Mouse (Mus musculus) neural tube, embryonic 11.5 days (tissue): Measurements from ENCODE around the gene Arhgef10l. TPM values are rescaled to one million over a fixed set of nuclear protein-coding genes. Genes with fewer than 3 reads are reported as not detected.

Source experiments
- ATAC-seq: fragments of 200-750 bp; cut with Nextera tagmentation; 2 replicates; pipeline ENCODE4 v1.8.0; 2017; ENCODE audit warnings: moderate number of reproducible peaks, mild to moderate bottlenecking, moderate TSS enrichment, moderate library complexity; ENCODE audit not compliant: insufficient read depth, low FRiP score, low TSS enrichment
- DNase-seq: peaks from one replicate; pipeline ENCODE4 v3.0.0-alpha.2; 2015; ENCODE audit warnings: low spot score
- H3K27ac ChIP-seq: fragments of 300-500 bp; sonication (generic); 2 replicates; pipeline ENCODE4 v1.5.1; 2014; ENCODE audit warnings: low read depth, mild to moderate bottlenecking, low read length
- H3K27me3 ChIP-seq: fragments of 300-500 bp; sonication (generic); 2 replicates; pipeline ENCODE4 v1.6.1; 2014; ENCODE audit warnings: mild to moderate bottlenecking, low read length, mixed read lengths; ENCODE audit not compliant: control insufficient read depth, insufficient read depth
- H3K36me3 ChIP-seq: fragments of 300-500 bp; sonication (generic); 2 replicates; pipeline ENCODE4 v1.6.1; 2014; ENCODE audit warnings: mild to moderate bottlenecking, low read length, moderate library complexity, mixed read lengths; ENCODE audit not compliant: control insufficient read depth, insufficient read depth
- H3K4me1 ChIP-seq: fragments of 300-500 bp; sonication (generic); 2 replicates; pipeline ENCODE4 v1.6.1; 2014; ENCODE audit warnings: low read length, mixed read lengths; ENCODE audit not compliant: control insufficient read depth, insufficient read depth
- H3K4me2 ChIP-seq: fragments of 300-500 bp; sonication (generic); 2 replicates; pipeline ENCODE4 v1.6.1; 2014; ENCODE audit warnings: low read depth, mild to moderate bottlenecking, moderate library complexity
- H3K4me3 ChIP-seq: fragments of 300-500 bp; sonication (generic); 2 replicates; pipeline ENCODE4 v1.5.1; 2014; ENCODE audit warnings: low read depth, low read length
- H3K9ac ChIP-seq: fragments of 300-500 bp; sonication (generic); 2 replicates; pipeline ENCODE4 v1.6.1; 2014; ENCODE audit warnings: mild to moderate bottlenecking, low read length
- H3K9me3 ChIP-seq: fragments of 300-500 bp; sonication (generic); 2 replicates; pipeline ENCODE4 v1.6.1; 2016; ENCODE audit warnings: low read length; ENCODE audit not compliant: control insufficient read depth
- WGBS: fragments of 180-500 bp; shearing (Covaris S2); extraction: QIAGEN DNeasy Blood & Tissue Kit; methylation state at CpG from one replicate; pipeline ENCODE4 v1.1.7; 2014; 5-methylcytosine and 5-hydroxymethylcytosine counted together
- polyA plus RNA-seq: library from polyadenylated mRNA; unstranded; fragments of >200 nt; fragmentation: Nextera tagmentation; extraction: Ambion mirVana; gene quantifications from 2 replicates; pipeline ENCODE4 v1.2.1, GENCODE M21; 2014

The Arhgef10l gene
- polyA plus RNA-seq, 1 experiment from 2014 or later: 25.3 TPM

GRCm38 (mm10) chr4:140654798-140655197, 11.0 kb downstream of the Arhgef10l start:
- H3K4me2 ChIP-seq: no peak overlapping the region
- ATAC-seq (no peak), DNase-seq (no peak)
- no peaks in the 10 kb centered on the region for H3K27me3 ChIP-seq
- no peak overlapping the region for H3K4me3 ChIP-seq
- peaks cover 18% of the 10 kb centered on the region for H3K4me1 ChIP-seq
- no peaks in the 10 kb centered on the region for H3K9me3 ChIP-seq
- no peak overlapping the region for H3K9ac ChIP-seq
- H3K36me3 ChIP-seq: no peaks in the 10 kb centered on the region
- WGBS: 82% methylated on average over 7 of the region's 8 CpGs
- H3K27ac ChIP-seq: no peak overlapping the region

DNA sequence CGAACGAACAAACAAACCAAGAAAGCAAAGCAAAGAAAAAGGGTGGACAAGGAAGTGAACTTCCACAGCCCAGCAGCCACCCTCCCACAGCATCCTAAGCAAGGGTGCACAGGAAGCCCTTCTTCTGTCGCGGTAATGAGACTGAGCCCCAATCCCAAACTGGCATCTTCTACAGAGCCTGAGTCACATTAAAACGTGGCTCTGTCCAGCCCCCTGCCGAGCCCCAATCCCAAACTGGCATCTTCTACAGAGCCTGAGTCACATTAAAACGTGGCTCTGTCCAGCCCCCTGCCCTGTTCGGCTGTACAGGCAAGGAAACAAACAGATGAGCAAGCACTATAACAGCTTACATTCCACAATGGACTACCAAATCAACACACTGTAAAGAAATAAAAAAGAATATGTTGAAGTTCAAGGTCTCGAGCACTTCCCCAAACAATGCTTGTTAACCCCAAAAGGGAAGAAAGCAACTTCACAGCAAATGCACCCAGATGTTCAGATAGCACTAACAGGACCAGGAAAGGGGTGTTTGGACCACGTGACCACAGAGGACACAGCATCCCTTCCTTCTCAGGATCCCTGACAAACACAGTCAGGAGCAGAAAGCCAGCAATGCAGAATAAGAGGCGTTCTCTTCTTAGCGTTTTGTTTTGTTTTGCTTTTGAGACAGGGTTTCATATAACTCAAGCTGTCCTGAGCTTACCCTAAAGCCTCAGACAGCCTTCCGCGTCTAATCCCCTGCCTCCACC, 11.8 kb downstream of the Arhgef10l start:
- Histone ChIP-seq H3K4me3 (no peak overlapping the region), H3K9me3 (no peaks in the 10 kb centered on the region), H3K4me1 (peaks cover 19% of the 10 kb centered on the region), H3K4me2 (no peak overlapping the region), H3K36me3 (no peaks in the 10 kb centered on the region), H3K9ac (no peak overlapping the region), H3K27me3 (no peaks in the 10 kb centered on the region), H3K27ac (no peak overlapping the region)
- WGBS: 56% methylated on average over 14 of the region's 14 CpGs
- DNase-seq: no peak
- ATAC-seq: no peak

DNA sequence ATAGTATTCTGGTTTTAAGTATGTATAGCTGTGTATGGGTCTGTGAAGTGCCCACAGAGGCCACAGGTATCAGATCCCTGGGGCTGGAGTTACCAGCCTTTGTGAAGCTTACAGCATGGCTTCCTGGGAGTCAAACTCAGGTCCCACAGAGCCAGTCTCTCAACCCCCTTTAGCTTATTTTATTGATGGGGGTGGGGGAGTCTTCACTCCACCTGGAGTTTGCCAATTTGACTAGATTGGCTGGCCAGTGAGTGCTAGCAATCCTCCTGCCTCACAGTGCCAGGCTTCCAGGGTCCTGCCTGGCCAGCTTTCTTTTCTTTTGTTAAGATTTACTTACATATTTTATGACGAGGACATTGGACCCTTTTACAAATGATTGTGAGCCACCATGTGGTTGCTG, 16.1 kb downstream of the Arhgef10l start:
- H3K9ac ChIP-seq: no peak overlapping the region
- no peak overlapping the region for H3K27ac ChIP-seq
- ATAC-seq: no peak
- no peaks in the 10 kb centered on the region for H3K27me3 ChIP-seq
- H3K4me3 ChIP-seq: no peak overlapping the region
- 29% methylated on average over 1 of the region's 1 CpGs for WGBS
- H3K36me3 ChIP-seq: no peaks in the 10 kb centered on the region
- H3K9me3 ChIP-seq: no peaks in the 10 kb centered on the region
- peaks cover 25% of the 10 kb centered on the region for H3K4me1 ChIP-seq
- H3K4me2 ChIP-seq: no peak overlapping the region
- no peak for DNase-seq

GRCm38 (mm10) chr4:140649207-140649591, 16.6 kb downstream of the Arhgef10l start:
- Histone ChIP-seq H3K27me3 (no peaks in the 10 kb centered on the region), H3K9me3 (no peaks in the 10 kb centered on the region), H3K4me3 (peak overlapping the region; percentile 84), H3K36me3 (no peaks in the 10 kb centered on the region), H3K4me2 (peak overlapping the region; percentile 73), H3K4me1 (peaks cover 28% of the 10 kb centered on the region), H3K9ac (peak overlapping the region; percentile 98), H3K27ac (peak overlapping the region; percentile 95)
- DNase-seq (no peak), ATAC-seq (no peak)
- 30% methylated on average over 9 of the region's 9 CpGs for WGBS

- peak; percentile 69 for DNase-seq
Measured at GRCm38 (mm10) chr4:140648443-140649206, 17.2 kb downstream of the Arhgef10l start.

GRCm38 (mm10) chr4:140647711-140648421, 17.9 kb downstream of the Arhgef10l start:
- ATAC-seq: peak; percentile 63

More at GRCm38 (mm10) chr4:140648443-140649206, 17.2 kb downstream of the Arhgef10l start:
- Histone ChIP-seq H3K4me2 (peak overlapping the region; percentile 73), H3K27ac (peak overlapping the region; percentile 95), H3K4me1 (peaks cover 28% of the 10 kb centered on the region), H3K36me3 (no peaks in the 10 kb centered on the region), H3K4me3 (peak overlapping the region; percentile 84), H3K27me3 (no peaks in the 10 kb centered on the region), H3K9me3 (no peaks in the 10 kb centered on the region), H3K9ac (peak overlapping the region; percentile 98)
- under 1% methylated on average over 47 of the region's 50 CpGs for WGBS
- ATAC-seq: peak; percentile 64

GRCm38 (mm10) chr4:140645638-140646037, 20.2 kb downstream of the Arhgef10l start:
- Histone ChIP-seq H3K4me3 (no peak overlapping the region), H3K27ac (no peak overlapping the region), H3K9me3 (no peaks in the 10 kb centered on the region), H3K27me3 (no peaks in the 10 kb centered on the region), H3K9ac (no peak overlapping the region), H3K36me3 (no peaks in the 10 kb centered on the region), H3K4me1 (peaks cover 28% of the 10 kb centered on the region), H3K4me2 (no peak overlapping the region)
- WGBS: 83% methylated on average over 3 of the region's 3 CpGs
- ATAC-seq (no peak), DNase-seq (no peak)

More at GRCm38 (mm10) chr4:140647711-140648421, 17.9 kb downstream of the Arhgef10l start:
- peak overlapping the region; percentile 73 for H3K4me2 ChIP-seq
- peak; percentile 70 for DNase-seq
- no peaks in the 10 kb centered on the region for H3K9me3 ChIP-seq
- H3K27ac ChIP-seq: peak overlapping the region; percentile 95
- H3K4me1 ChIP-seq: peaks cover 28% of the 10 kb centered on the region
- WGBS: 6% methylated on average over 12 of the region's 12 CpGs
- peak overlapping the region; percentile 84 for H3K4me3 ChIP-seq
- no peaks in the 10 kb centered on the region for H3K36me3 ChIP-seq
- H3K27me3 ChIP-seq: no peaks in the 10 kb centered on the region
- H3K9ac ChIP-seq: peak overlapping the region; percentile 98

DNA sequence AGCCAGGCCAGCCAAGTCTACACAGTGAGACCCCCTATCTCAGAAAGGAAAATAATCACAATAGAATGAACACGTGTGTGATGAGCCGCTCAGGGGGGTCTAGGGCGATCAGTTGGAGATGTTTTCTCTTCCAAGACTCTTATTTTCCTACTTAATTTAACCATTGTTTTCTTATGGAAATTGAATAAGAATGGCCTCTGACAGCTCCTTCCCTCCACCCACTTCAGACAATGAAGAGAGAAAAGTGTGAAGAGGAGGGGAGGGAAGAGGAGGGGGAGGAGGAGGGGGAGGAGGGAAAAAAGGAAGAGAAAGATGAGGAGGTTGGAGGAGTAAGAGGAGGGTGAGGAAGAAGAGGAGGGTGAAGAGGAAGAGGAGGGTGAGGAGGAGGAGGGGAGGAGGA, 21.1 kb downstream of the Arhgef10l start:
- Histone ChIP-seq H3K9ac (no peak overlapping the region), H3K9me3 (no peaks in the 10 kb centered on the region), H3K36me3 (no peaks in the 10 kb centered on the region), H3K4me1 (peaks cover 28% of the 10 kb centered on the region), H3K27ac (no peak overlapping the region), H3K27me3 (no peaks in the 10 kb centered on the region), H3K4me2 (no peak overlapping the region), H3K4me3 (no peak overlapping the region)
- 29% methylated on average over 3 of the region's 3 CpGs for WGBS
- no peak for ATAC-seq
- DNase-seq: no peak
